Mouse (Mus musculus) right cerebral cortex, postnatal 10 days (tissue): ENCODE results near the gene Fam107b.
A peak's percentile ranks its signal among the peaks of the same experiment; 100 is the strongest.

Experiments
- DNase-seq, 2 experiments: peaks; one replicate each; pipeline ENCODE4 v3.0.0; 2021; ENCODE audit warnings: low spot score in 2 of 2

The Fam107b gene

DNA sequence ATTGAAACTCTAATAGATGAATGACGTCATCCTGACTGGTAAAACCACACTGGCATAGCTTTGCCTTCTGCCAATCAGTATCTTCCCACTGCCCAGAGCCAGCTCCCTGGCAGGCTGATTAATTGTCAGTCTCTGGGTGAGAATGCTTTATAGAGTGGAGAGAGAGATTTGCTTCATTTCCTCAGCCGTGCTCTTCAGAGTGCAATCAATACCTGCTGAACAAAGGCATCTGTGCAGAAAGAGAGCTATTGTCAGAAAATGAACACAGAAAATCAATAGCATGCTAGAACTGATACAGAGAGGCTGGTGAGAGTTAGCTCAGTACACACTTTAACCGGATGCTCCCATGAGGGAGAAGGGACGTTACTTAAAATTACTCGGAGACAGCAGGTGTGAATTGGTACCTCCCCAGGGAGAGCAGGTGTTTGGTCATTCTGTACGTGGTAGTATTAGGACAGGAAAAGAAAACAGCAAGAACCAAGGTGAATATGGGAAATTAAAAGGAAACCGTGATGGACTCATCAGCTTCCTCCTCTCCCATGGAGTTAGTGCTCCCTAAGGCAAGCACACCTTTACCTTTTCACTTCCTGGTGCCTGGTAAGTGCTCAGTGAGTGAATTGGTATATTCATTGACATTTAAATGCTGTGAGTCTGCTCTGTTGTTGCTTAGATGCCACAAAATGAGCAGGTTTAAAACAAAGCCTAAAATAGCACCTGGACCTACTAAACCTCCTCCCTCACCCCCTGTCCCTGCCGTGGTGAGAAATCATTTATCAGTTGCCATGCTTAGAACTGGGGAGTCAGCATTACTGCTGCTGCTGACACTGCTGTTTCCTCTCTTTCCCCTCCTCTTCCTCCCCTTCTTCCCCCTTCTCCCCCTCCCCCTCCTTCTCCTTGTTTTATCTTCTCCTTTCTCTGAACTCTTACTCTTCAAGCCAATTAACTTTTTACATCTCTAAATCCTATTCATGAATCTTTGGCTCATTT lies 38.9 kb downstream of the Fam107b start:
- DNase-seq: no peak

DNA sequence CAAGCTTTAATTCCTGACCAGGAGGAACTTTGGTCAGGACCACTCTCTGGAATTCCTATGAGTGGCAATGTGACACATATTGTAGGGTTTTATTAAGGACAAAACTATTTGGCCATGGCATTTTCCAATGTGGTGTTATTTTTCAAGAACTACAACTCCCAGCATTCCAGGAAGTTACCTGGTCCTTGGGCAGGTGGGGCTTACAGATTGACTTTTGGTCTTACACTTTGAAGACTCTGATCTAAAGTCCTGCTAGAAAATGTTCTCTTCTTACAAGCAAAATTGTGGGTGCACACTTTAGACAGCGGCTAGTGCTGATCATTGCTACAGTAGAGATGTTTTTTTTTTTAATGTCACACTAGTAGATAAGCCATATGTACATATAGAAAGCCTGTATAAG lies 48.2 kb downstream of the Fam107b start:
- DNase-seq: no peak

- no peak for DNase-seq
Measured at GRCm38 (mm10) chr2:3621568-3621967, 51.3 kb downstream of the Fam107b start.

DNA sequence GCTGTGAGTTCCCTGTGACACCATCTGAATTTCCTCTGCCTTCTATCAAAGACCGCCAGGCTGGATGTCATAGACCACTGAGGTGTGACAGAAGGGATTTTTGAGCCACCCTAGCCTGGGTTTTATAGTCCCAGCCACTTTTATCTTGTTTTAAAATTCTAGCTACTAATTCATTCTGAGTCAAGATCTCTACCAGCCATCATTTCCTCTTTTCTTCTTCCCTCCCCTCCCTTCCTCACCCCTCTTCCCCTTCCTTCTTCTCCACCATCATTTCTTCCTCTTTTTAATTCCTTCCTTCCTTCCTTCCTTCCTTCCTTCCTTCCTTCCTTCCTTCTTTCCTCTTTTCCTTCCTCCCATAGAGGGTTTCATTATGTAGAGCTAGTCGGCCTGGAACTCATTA lies 51.9 kb downstream of the Fam107b start:
- DNase-seq: no peak

DNA sequence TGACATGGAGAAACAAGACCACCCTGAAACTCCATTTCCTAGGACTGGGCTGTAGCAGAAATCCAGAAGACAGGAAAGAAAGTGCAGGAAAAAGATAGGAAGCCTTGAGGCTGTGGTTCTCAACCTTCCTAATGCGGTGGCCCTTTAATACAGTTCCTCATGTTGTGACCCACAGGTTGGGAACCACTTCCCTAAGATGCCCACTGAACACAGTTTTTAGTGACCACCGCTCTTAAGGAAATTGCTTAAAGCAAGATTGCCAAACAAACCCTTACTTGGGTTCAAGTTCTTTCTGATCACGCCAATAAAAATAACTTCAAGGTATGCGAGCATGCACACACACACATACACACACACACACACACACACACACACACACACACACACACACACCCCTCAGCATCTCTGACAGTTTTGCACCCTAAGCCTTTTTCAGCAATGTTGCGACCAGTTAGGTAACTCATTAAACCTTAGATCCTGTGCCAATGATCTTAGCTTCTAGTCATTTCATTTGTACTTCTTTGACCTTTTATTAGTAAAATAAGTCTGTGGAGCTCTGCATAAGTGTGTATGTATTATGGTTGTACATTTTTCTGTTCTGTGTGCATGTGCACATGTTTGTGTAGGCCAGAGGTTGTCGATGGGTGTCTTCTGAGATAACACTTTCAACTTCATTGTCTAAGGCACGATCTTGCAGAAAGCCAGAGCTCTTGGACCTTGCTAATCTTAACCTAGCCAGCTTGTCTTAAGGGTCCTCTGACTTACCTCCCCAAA lies 53.1 kb downstream of the Fam107b start:
- no peak for DNase-seq

DNA sequence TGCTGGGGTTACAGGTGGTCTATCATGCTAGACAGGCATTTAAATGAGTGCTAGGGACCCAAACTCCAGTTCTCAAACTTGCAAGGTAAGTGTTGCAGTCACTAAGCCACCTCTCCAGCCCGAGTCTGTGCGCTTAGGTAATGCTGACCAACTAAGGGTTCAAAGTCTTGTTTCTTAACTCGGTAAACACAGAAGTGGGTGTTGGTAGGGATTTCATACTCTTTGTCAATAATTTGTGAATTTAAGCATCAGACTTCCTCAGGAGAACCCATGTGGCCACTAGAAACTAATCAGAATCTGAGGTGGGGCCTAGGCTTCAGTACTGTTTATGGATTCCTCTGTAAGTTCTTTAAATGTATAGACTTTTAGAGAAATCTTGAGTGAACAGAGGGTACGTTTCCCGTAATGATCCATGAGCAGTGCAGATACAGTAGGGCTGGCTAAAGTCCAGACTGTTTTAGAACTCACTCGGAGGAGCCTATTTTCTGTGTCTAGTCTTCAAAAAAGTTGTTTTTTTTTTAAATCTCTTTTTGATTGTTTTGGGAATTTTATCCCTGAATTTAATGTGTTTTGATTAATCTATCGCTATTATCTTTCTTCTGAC lies 53.8 kb downstream of the Fam107b start:
- no peak for DNase-seq

GRCm38 (mm10) chr2:3629096-3629495 lies 58.8 kb downstream of the Fam107b start:
- no peak for DNase-seq

GRCm38 (mm10) chr2:3629741-3630140 lies 59.5 kb downstream of the Fam107b start:
- no peak for DNase-seq

DNA sequence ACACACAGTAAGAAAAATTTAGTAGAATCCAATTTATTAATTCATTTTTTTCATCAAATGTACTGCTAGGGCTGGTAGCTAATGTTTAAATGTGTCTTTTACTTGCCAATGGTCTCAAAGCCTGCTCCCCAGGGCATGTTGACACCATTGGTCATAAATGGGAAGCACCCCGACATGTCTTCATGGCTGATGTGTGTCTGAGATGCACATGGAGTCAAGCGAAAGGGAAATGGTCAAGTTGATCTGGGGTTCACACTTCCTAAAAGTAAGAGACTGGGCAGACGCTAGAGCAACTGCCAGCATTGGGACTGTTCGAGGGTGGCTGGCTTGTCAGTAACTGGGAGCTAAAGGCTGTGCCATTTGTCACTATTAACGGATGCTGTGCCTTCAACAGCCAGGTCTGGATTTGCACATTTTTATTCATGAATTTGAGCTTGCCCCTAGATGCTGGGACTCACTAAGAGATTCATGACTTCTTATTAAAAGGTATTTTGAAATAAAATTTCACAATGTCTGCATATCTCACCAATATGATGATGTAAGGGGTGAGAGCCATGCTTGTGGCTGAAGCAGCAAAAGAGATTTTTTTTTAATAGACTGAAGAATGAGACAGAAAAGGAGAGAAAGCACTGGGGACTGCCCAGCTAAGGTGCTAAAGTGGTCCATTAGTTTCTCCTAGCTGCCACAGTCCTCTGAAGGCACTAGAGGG lies 60.6 kb downstream of the Fam107b start:
- no peak for DNase-seq

DNA sequence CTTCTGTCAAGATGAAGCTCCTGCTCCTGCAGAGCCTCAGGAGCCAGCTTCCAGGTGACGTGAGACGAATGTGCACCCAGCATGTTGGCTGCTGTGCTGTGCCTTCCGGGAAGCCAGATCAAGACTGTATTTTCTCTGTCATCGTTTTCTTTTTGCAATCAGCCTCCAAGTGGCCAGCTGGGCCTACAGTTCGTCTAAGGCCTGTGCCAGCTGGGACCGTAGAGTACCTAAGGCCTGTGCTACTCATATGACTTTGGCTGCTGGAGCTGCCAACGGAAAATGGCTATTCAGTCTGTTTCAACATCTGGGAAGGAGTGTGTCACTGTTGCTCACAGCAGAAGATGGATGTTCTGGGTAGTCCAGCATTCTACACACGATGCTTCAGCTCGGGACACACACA lies 62.8 kb downstream of the Fam107b start:
- DNase-seq: peak; percentile 25 to 31

DNA sequence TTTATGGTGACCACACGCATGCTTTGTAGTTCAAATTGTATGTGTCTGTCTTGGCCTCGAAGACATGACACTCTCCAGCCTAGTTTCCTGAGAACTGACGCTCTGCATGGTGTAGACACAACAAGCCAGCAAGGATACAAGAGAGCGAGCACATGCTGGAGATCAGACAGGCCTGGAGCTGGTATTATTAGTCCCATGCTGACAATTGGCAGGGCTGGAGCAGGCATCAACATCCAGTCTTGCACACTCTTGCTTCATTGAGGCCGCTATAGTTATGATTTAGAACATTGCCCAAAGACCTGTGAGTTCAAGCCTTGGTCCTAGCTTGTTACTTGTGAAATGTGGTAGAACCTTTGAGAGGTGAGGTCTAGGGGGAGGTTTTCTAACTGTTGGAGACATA lies 66.5 kb downstream of the Fam107b start:
- no peak for DNase-seq

DNA sequence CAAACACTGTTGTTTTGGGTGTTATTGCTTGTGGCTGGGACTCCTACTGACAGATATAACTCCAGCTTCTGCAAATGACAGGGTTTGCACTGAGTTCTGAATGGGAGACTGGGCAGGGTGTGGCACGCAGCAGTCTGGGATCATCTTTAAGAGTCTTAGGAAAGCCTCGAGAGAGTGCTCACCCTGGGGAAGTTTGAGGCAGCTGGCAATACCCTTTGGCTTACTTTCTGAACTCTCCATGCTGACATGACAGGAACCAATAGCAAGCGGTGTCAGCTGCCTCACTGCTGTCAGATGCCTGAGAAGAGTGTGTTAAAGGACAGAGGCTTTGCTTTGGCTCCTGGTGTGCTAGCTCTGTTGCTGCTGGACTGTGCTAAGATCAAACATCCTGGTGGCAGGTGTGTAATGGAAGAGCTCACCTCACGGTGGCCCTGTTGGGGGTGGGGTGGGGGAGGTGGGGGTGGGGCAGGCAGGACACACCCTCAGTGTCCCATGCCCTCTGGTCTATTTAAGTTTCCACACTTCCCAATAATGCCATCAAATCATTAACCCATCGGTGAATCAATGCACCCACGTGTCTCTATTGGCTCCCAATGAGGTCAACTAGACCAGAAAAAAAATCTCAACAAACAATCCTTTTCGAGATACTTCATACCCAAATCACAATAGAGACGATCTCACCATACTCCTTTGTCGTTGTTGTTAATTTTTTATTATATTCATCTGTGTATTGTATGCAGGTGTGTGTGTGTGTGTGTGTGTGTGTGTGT lies 70.9 kb downstream of the Fam107b start:
- no peak for DNase-seq

- DNase-seq: no peak
Measured at GRCm38 (mm10) chr2:3642949-3643348, 72.7 kb downstream of the Fam107b start.

GRCm38 (mm10) chr2:3645741-3646140 lies 75.5 kb downstream of the Fam107b start:
- DNase-seq: no peak

DNA sequence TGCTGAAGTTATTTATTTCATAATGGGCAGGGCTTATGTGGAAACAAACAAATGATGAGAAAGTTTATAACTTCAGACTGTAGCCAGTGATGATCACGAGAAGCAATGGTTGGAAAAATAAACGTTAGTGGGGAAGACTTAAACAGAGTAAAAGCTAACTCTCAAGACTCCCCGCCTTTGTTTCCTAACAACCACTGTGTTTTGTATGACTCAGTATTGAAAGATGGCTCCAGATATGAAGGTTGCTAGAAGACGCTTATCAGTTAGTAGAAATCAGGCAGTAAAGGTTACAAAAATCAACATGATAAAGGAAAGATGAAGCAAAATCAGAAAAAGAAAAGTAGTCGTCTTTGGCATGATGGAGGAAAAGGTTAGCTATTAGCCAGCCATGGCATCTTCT lies 78.9 kb downstream of the Fam107b start:
- DNase-seq: no peak

GRCm38 (mm10) chr2:3654606-3655005 lies 84.3 kb downstream of the Fam107b start:
- DNase-seq: no peak

DNA sequence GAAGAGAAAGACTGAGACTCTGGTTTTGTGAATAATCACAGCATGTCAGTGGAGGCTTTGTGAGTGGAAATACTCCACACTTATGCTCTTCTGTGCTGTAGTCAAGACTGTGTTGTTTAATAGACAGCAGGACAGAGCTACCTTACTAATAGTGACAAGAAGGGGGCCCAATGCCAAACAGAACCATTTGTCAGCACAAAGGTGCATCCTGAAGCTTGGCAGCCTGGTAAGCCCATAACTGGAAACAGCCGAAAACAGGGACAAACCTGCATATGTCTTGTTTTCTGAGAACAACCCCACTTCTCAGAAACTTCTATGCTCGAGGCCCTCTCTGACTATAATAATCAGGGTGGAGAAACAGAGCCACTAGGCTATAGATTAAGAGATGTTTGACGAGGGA lies 85.8 kb downstream of the Fam107b start:
- DNase-seq: no peak

DNA sequence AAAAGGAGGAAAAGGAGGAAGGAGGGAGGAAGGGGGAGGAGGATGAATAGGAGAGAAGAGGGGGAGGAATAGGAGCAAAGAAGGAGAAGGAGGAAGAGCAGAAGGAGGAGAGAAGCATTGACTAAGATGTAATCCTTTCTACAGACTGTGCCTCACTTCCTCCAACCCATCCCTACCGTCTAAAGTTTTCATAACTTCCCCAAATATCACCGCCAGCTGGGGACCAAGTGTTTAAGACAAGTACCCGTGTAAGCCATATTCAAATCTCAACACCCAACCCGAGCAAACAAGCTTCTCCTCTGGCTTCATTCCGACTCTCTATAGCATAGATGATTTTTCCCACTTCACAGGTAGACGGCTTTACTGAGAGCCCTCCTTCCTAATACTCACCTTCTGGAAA lies 86.5 kb downstream of the Fam107b start:
- no peak for DNase-seq

GRCm38 (mm10) chr2:3657376-3657775 lies 87.1 kb downstream of the Fam107b start:
- DNase-seq: no peak

GRCm38 (mm10) chr2:3657811-3658730 lies 87.8 kb downstream of the Fam107b start:
- peak; percentile 31 to 52 for DNase-seq
